Mouse (Mus musculus) right cerebral cortex, adult 2 months (tissue): ENCODE data around the gene Nr3c2.

Source experiments
- DNase-seq, 2 experiments: peaks; one replicate each; pipeline ENCODE4 v3.0.0; 2021 to 2022; ENCODE audit warnings: low spot score in 2 of 2

Gene Nr3c2

GRCm38 (mm10) chr8:76899411-76900154 is at the start of gene Nr3c2:
Gene Nr3c2 (plus strand): TSS chr8:76899442.
- peak; percentile 28 to 54 for DNase-seq

DNA sequence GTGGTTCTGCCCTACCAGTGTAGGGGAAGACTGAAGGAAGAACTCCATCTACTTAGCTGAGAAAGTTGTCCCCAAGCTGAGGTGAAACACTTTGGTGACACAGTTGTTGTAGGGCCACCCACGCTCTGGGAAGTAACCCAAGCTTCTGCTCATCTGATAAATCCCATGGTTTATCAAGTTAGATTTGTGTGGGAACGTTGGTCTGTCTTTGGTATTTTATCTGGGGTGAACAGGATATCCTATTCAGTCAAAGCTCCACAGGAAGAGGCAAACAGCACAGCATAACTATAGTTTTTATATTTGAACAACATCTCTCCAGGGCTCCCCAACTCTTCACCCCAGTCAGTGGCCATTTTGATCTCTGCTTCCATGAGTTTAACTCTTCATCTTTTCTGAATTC is 40.7 kb upstream of the Nr3c2 start:
- no peak for DNase-seq

GRCm38 (mm10) chr8:76859709-76860108 is 39.5 kb upstream of the Nr3c2 start:
- DNase-seq, result no peak

DNA sequence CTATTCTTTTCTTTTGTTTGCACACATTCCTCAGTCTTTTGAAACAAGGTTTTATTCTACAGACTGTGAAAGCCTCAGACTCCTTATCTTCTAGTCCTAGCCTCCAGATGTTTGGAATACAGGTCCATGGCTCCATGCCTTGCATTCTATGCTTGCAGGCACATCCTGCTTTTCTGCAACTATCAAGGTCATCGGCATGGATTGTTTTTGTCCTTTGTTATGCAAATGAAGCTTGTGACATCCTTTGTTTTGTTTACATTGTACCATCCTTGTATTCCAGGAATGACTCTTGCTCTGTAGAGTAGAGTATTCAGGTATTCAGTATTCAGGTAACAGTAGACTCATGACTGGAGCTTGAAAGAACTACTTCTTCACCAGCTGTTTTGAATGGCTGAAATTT is 36.2 kb upstream of the Nr3c2 start:
- DNase-seq, result no peak

- no peak for DNase-seq
Measured at GRCm38 (mm10) chr8:76876809-76877208, 22.4 kb upstream of the Nr3c2 start.

- no peak for DNase-seq
Measured at GRCm38 (mm10) chr8:76897050-76897449, 2.2 kb upstream of the Nr3c2 start.

DNA sequence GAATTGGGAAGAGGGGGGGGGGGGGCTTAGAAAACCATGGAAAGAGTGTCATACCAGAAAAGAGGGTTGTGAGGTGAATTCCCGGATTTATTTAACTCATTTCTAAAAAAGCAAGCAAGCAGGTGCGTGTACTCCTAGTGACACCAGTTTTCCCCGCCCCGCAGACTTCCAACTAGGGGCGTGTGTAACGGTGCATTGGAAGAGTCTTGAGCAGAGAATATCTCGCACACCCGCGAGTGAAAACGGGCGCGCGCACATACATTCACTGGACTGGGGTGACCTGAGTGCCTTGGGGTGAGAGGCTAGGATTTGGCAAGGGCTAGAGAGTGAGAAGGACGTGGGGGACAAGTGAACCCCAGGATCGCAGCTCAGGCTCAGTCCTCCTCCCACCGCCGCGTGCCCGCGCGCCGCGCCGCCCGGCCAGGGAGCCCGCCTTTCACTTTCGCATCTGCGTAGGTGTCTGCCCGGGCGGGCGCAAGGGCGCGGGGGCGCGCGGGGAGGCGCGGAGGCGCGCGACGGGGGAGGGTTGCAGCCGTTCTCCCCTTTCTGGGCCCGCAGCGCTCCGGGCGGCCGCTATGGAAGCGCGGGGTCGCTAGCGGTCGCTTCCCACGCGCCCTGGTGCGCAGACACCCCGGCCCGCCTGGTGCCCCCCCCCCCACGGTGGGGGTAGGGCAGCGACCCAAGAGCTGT is 376 bp upstream of the Nr3c2 start:
- peak; percentile 55 to 58 for DNase-seq

GRCm38 (mm10) chr8:76900155-76901141 is 1.2 kb downstream of the Nr3c2 start:
- peak; percentile 47 to 59 for DNase-seq

GRCm38 (mm10) chr8:76901430-76902204 is 2.4 kb downstream of the Nr3c2 start:
- DNase-seq, result peak; percentile 98

GRCm38 (mm10) chr8:76902205-76903078 is 3.2 kb downstream of the Nr3c2 start:
- DNase-seq, result no peak

GRCm38 (mm10) chr8:76911206-76911605 is 12.0 kb downstream of the Nr3c2 start:
- DNase-seq, result no peak

DNA sequence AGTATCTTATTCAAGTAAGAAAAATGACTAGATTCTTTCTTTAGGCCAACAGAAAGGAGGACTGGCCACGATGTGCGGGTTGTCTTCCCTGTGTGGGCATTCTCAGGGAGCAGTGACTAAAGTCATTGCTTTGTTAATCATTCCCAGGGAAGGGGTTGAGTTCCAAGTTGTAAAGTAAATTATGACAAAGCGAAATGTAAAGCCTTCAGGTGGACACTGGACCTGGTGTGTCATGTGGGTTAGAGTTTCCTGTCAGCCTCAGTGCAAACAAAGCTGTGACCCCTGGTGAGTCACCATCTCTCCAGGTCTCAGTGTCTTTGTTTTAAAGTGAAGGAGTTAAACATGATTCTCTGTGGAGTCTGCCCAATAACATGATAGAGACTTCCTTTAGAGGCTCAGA is 13.4 kb downstream of the Nr3c2 start:
- DNase-seq, result no peak

GRCm38 (mm10) chr8:76913207-76913606 is 14.0 kb downstream of the Nr3c2 start:
- no peak for DNase-seq

DNA sequence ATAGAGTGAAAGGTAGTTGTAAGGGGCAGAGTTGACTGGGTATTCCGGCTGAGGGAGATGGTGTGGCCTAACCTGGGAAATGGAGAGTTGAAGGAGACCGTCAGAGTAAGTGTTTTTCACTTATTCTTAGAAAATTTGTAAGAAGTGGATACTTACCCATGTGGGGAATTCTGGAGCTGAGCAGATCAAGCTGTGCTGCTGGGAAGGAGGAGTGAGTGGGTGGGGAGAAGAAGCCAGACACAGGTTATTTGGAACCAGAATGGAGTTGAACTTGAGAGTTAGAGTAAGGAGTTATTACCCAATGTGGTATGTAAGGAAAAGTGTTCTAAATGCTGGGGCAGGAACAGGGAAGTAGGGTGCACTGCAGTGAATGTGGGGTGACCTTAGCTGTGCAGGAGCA is 16.0 kb downstream of the Nr3c2 start:
- no peak for DNase-seq

DNA sequence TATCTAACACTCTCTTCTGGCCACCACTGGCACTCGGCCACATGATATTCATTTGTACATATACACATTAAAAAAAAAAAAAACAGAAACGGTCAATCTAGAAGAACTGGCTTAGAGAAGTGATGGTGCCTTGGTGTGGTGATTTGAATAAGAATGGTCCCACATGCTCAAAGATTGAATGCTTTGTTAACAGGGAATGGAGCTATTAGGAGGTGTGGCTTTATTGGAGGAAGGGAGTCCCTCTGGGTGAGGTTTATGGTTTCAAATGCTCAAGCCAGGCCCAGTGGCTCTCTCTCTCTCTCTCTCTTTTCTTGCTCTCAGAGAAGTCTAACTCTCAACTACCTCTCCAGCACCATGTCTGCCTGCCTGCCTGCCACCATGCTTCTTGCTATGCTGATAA is 20.3 kb downstream of the Nr3c2 start:
- no peak for DNase-seq

DNA sequence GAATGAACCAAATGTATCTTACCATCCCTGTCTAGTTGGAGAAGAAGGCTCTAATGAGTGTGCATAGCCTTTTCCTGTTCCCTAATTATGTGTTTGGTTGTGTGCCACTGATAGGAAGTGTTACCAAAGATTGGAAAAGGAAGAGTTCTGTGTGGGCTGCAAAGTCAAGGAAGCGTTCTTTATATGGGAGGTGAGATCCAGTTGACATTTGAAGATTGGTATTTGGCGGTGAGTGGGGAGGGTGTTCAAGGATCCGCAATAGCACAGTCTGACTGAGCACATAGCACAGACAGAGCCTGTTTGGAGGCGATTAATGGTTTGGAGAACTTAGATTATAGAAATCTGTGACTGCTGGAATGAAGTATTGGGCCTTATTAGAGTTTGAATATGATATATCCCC is 24.9 kb downstream of the Nr3c2 start:
- no peak for DNase-seq

DNA sequence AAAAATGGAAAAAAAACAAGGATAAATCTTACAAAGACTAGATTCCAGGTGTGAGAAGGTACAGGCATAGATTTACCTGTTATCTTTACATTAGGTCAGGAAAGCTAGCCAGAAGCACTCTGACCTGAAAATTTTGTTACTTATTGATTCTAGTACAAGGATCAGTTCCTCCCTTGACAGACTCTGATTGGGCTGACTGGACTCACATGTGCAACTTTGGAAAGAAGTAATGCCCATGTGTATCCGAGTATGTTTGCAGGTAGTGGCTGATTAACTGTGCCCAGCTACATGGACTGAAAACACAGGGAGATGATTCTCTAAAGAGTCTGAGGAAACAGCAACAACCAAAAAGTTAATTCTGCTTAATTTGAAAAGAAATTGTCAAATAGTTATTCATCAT is 29.1 kb downstream of the Nr3c2 start:
- DNase-seq, result no peak

DNA sequence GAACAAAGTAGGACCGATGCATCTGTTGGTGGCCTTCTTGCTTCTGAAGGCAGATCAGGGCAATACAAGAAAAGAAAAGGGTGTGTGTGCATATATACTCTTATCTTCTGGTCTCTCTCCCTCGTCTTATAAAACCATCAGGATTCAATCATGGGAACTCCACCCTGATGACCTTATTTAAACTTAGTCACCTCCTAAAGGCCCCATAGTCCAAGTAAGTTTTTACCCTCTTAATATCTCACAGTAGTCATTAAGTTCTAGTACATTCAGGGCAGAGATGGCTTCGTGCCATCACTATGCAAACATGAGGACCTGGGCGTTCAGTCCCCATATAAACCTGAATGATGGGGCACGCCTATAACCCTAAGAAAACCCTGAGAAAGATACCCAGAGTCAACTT is 29.6 kb downstream of the Nr3c2 start:
- DNase-seq, result no peak

DNA sequence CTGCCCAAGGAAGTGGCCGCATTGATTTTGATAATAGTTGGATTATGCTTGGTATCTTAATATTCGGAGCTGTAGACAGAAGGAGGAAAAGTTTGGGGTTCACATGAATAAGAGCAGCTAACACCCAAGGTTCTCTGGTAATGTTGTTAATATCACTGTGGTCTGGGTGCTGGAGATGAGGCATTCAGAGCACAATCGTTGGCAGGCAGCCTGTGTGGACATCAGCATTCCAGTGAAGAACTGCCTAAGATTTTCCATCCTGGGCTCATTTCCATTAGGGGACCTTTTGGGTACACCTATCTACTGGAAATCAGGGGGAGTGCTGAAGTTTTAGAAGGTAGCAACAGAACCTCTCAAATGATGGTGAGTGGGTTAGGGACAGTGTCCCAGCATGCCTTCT is 65.8 kb downstream of the Nr3c2 start:
- no peak for DNase-seq

- DNase-seq, result no peak
Measured at GRCm38 (mm10) chr8:76971187-76971586, 71.9 kb downstream of the Nr3c2 start.
